Mouse (Mus musculus) cortical plate, adult 2 months (tissue): Measurements from ENCODE around the gene Nusap1.

Experiments
- CTCF ChIP-seq: fragments of 200-500 bp; IDR thresholded peaks from 2 replicates; pipeline ENCODE4 v1.5.1; 2011; ENCODE audit warnings: mild to moderate bottlenecking, control low read depth, low read length; ENCODE audit not compliant: insufficient read depth; ENCODE audit errors: extremely low read depth
- POLR2A ChIP-seq: fragments of 200-500 bp; IDR thresholded peaks from 2 replicates; pipeline ENCODE4 v1.6.1; 2011; ENCODE audit warnings: mild to moderate bottlenecking, low read length, control low read depth; ENCODE audit not compliant: insufficient read depth; ENCODE audit errors: extremely low read depth

DNA sequence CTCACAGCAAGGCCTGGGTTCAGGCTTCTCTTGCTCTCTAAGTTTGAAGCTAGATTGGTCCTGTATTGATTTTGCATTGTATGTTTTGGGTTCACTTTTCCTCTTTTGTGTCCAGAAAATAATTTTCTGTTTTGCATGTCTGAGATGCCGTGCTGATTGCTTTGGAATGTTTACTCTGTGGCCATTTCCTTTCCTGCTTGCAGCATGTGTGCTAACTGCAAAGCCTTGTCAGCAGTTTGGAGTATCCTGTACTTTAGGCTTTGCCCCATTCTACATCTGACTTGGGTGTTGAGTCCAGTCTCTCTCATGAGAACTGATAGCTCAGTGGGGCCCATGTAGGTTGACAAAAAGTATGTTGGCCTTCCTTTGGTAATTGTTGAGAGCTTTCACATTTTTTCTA, 15.6 kb upstream of the Nusap1 start:
- TF ChIP-seq CTCF (no peak), POLR2A (no peak)
